Mouse (Mus musculus) ES-E14 (cell line): ENCODE data around the gene Akr1b3. TPM values are rescaled to one million over a fixed set of nuclear protein-coding genes. Genes with fewer than 3 reads are reported as not detected.

Source experiments
- DNase-seq: peaks from one replicate; pipeline ENCODE4 v3.0.0-alpha.2; 2013; ENCODE audit warnings: low read depth, low spot score
- H3K27ac ChIP-seq: 2 replicates; pipeline ENCODE4 v1.5.1; 2012; ENCODE audit warnings: low read depth, mild to moderate bottlenecking, low read length, moderate library complexity, mixed read lengths; ENCODE audit not compliant: poor library complexity, insufficient read depth, severe bottlenecking
- H3K36me3 ChIP-seq: 2 replicates; pipeline ENCODE4 v1.6.1; 2012; ENCODE audit warnings: mild to moderate bottlenecking, low read length, moderate library complexity, mixed read lengths; ENCODE audit not compliant: control insufficient read depth, poor library complexity, insufficient read depth, severe bottlenecking
- H3K4me1 ChIP-seq, 2 experiments: fragments of 150-350 bp in 1 of 2; sonication (generic) in 1 of 2; 2 replicates each; pipeline ENCODE4 v1.6.1; 2012; ENCODE audit warnings: low read length in 2 of 2, mild to moderate bottlenecking in 1 of 2, mixed read lengths in 1 of 2; ENCODE audit not compliant: control insufficient read depth in 2 of 2, insufficient read depth in 2 of 2, poor library complexity in 1 of 2
- H3K4me3 ChIP-seq, 2 experiments: fragments of 150-350 bp in 1 of 2; sonication (generic) in 1 of 2; 2 replicates each; pipeline ENCODE4 v1.5.1; 2012; ENCODE audit warnings: low read length in 2 of 2, low read depth in 1 of 2, mild to moderate bottlenecking in 1 of 2, mixed read lengths in 1 of 2; ENCODE audit not compliant: insufficient read depth in 1 of 2, poor library complexity in 1 of 2, severe bottlenecking in 1 of 2
- H3K9ac ChIP-seq: 2 replicates; pipeline ENCODE4 v1.6.1; 2012; ENCODE audit warnings: low read depth, mild to moderate bottlenecking, low read length, mixed read lengths; ENCODE audit not compliant: poor library complexity, insufficient read depth, severe bottlenecking
- H3K9me3 ChIP-seq: fragments of 150-350 bp; sonication (generic); 2 replicates; pipeline ENCODE4 v1.6.1; 2012; ENCODE audit warnings: low read depth, mild to moderate bottlenecking, low read length; ENCODE audit not compliant: control insufficient read depth, insufficient read depth
- CHD2 ChIP-seq: IDR thresholded peaks from 2 replicates; pipeline ENCODE4 v1.6.1; 2014; ENCODE audit warnings: mild to moderate bottlenecking, low read depth, low read length, inconsistent platforms
- HCFC1 ChIP-seq: IDR thresholded peaks from 2 replicates; pipeline ENCODE4 v1.6.1; 2012; ENCODE audit warnings: low read length, inconsistent platforms, borderline replicate concordance; ENCODE audit not compliant: insufficient read depth
- MAFK ChIP-seq: IDR thresholded peaks from 2 replicates; pipeline ENCODE4 v1.6.1; 2014; ENCODE audit warnings: mild to moderate bottlenecking, low read depth, low read length, inconsistent platforms; ENCODE audit not compliant: insufficient read depth
- ZC3H11A ChIP-seq: IDR thresholded peaks from 2 replicates; pipeline ENCODE4 v1.6.1; 2012; ENCODE audit warnings: low read depth, mild to moderate bottlenecking, inconsistent platforms, low read length, borderline replicate concordance
- ZNF384 ChIP-seq: IDR thresholded peaks from 2 replicates; pipeline ENCODE4 v1.6.1; 2012; ENCODE audit warnings: low read depth, low read length, inconsistent platforms
- in situ Hi-C, 2 experiments: fragments of 600-800 bp; cut with MboI; formaldehyde crosslinking; loops; one replicate each; pipeline ENCODE4 v1.15.1; 2025; ENCODE audit warnings: low sequenced_read_pairs in 2 of 2, inconsistent platforms in 1 of 2; ENCODE audit not compliant: unreplicated experiment in 2 of 2
- total RNA-seq: library from RNA; depleted of rRNA; stranded (reverse); fragments of 300-350 nt; gene quantifications from 2 replicates; pipeline ENCODE4 v1.2.3, GENCODE M21; 2012; rRNA removed

The Akr1b3 gene
- total RNA-seq, 1 experiment, result 431 TPM

- no peaks in the 10 kb centered on the region for H3K4me1 ChIP-seq
- H3K9me3 ChIP-seq, result no peaks in the 10 kb centered on the region
- H3K9ac ChIP-seq, result no peak overlapping the region
- no peaks in the 10 kb centered on the region for H3K36me3 ChIP-seq
- no peak for DNase-seq
- in situ Hi-C loops, result no loop called here
- TF ChIP-seq CHD2 (no peak), MAFK (no peak), HCFC1 (no peak), ZC3H11A (no peak), ZNF384 (no peak)
- H3K4me3 ChIP-seq, result no peak overlapping the region
- no peak overlapping the region for H3K27ac ChIP-seq
Observed at GRCm38 (mm10) chr6:34258546-34258945, 58.7 kb downstream of the Akr1b3 start.

Other genes with a start within 250 kb of the Akr1b3 start
- gene Slc35b4, start 140.4 kb downstream of the Akr1b3 start, total RNA-seq, result 27.4 and 28.1 TPM in 2 replicates
- gene Akr1b8, start 36.6 kb upstream of the Akr1b3 start, total RNA-seq, result 12.3 and 25.1 TPM in 2 replicates
- 16.2 and 22.1 TPM in 2 replicates for gene Akr1b10, start 66.7 kb upstream of the Akr1b3 start, total RNA-seq
- 0.53 TPM in 1 of 2 replicates, not detected in the other for gene Akr1b7, start 94.9 kb upstream of the Akr1b3 start, total RNA-seq
- 15.3 and 17.6 TPM in 2 replicates for gene Bpgm, start 158.7 kb upstream of the Akr1b3 start, total RNA-seq